Mouse (Mus musculus) adrenal gland, adult 2 months (tissue): ENCODE measurements around the gene Rtl6. TPM values are rescaled to one million over a fixed set of nuclear protein-coding genes. Genes with fewer than 3 reads are reported as not detected.

Experiments used
- DNase-seq: peaks from one replicate; pipeline ENCODE4 v3.0.0; 2021
- long read RNA-seq: library from polyadenylated mRNA; stranded (forward); transcript quantifications from one replicate; pipeline ENCODE4 v2.0.0, GENCODE M21; 2021
- polyA plus RNA-seq: library from polyadenylated mRNA; depleted of rRNA; stranded (reverse); fragments of >200 nt; gene quantifications from 2 replicates; pipeline ENCODE4 v1.2.3, GENCODE M21; 2012; rRNA removed
- total RNA-seq, 2 experiments: library from RNA; stranded (reverse); gene quantifications; 2 replicates each; pipeline ENCODE4 v1.2.3; 2021

Gene Rtl6
- 1 to 10 TPM; 3.9 to 8.9 TPM for total RNA-seq
- polyA plus RNA-seq = 9.1 and 10.1 TPM in 2 replicates
- long read RNA-seq, full-length matches to known transcripts = 9 of 9 reads
- long read RNA-seq, partial matches to known transcripts = 0 of 9 reads
- long read RNA-seq, other reads (novel, unspliced or antisense) = 0 of 9 reads

GRCm38 (mm10) chr15:84557189-84557921, at the start of gene Rtl6:
Gene Rtl6, minus strand, starts transcription at chr15:84557823.
- peak; percentile 92 for DNase-seq

DNA sequence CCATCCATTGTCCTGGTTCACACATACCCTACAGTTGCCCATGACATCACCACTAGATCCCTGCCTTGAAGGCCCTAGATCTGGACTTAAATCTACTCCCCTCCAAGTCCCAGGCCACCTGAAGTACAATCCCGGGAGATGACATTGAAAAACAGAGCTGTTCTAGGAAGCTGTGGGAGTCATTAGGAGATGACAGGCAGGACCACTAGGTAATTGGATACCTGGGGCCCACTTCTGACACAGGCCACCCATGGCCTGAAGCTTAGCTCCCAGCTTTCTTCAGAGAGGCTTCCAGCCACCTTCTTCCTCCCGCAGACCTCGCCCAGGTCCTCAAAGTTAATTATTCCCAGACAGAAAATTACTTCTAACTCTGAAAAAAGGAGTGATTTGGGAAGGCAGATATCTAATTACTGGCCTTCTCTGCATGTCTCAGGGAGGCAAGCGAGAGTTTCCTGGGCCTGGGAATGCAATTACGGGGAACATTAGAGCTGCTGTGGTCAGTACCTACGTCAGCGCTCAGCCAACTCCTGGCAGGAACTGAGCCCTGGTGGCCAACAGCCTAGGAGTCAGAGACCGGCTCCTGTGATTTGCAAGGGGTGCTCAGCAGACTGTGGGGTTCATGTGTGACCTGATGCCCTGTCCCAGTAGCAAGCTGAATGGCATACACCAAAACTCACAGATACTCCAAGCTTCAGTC, 45.8 kb upstream of the Rtl6 start:
- DNase-seq = no peak

DNA sequence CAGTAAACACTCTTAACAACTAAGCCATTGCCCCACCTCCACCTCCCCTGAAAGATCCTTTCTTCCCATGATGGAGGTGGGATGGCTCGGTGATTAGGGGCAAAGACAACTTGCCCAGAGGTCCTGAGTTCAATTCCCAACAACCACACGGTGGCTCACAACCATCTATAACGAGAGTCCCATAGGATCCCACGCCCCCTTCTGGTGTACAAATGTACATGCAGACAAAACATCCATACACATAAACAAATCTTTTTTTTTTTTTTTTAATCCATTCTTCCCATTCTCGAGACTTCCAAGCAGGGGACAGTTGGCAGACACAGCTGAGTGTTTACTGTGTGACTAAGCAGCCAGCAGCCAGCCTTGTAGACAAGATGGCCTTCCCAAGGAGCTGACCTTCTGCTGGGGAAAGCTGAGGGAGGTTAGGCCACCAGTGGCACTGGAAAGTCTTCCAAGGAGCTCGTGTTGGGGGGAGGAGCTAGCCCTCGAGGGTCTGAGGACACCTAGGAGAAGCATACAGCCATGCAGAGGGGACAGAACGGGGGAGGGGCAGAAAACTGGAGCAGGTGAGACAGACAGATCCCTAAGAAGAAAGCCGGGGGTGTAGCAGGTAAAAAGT, 43.5 kb upstream of the Rtl6 start:
- peak; percentile 52 for DNase-seq

DNA sequence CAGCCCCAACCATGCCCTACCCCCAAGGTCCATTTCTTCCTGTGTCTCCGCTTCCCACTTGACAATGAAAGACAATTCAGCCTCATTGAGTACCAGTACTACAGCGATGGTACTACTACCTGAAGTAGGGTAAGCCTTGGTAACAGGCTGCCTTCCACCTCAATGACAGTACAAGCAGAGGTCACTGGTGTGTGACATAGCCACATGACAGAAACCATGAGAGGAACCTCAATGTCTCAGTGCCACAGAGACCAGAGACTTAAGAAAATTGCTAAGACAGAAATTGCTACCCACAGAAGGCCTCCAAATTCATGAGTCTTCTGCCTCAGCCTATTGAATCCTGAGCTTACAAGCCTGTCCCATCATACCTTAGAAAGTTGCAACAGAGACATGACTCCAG, 41.3 kb upstream of the Rtl6 start:
- no peak for DNase-seq

DNA sequence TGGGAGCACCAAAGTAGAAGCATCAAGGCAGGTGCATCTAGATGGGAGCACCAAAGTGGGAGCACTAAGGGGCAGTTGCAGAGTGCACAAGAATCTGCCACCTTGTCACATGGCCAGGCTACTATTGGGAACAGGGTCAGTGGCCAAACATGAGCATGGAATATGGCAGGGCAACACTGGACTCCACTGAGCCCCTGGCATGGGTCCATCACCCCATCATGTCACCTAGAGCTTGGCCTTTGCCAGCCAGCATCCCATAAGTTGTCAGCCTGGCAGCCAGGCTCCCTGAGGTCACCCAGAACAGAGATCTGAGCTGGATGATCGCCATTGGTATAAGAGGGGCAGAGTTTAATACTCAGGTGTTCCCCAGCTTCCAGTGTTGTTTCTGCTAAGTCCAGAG, 40.2 kb upstream of the Rtl6 start:
- no peak for DNase-seq

GRCm38 (mm10) chr15:84597021-84597420, 39.4 kb upstream of the Rtl6 start:
- DNase-seq = no peak

- peak; percentile 70 for DNase-seq
Measured at GRCm38 (mm10) chr15:84595241-84595945, 37.8 kb upstream of the Rtl6 start.

GRCm38 (mm10) chr15:84593514-84593913, 35.9 kb upstream of the Rtl6 start:
- no peak for DNase-seq

GRCm38 (mm10) chr15:84592240-84592639, 34.6 kb upstream of the Rtl6 start:
- DNase-seq = peak; percentile 86

DNA sequence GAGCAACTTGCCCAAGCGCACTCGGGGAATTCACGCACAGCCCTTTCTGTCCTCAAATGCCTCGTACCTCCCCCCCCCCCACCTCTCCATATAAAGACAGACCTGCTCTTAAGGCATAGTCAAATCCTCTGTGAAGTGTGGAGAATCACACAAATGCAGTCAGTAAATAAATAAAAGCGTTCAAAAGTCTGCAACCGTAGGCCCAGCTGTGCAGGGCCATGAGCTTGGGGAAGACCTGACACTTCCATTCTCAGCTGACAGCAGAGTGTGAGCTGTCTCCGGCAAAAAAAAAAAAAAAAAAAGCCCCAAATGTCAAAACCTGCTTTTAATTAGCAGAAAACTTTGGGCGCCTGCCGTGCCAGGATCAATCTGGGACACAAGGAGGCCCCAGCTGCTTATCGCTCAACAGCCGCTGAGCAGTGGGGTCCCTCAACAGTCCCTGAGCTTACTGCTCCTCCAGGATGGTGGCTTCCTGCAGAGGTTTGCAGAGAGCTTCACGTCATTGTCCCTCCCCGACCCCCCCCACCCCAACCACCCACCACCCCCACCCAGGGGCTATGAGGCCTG, 34.0 kb upstream of the Rtl6 start:
- no peak for DNase-seq

GRCm38 (mm10) chr15:84588371-84588821, 30.8 kb upstream of the Rtl6 start:
- peak; percentile 70 for DNase-seq

GRCm38 (mm10) chr15:84578607-84579006, 21.0 kb upstream of the Rtl6 start:
- no peak for DNase-seq

- DNase-seq = no peak
Measured at GRCm38 (mm10) chr15:84577019-84577418, 19.4 kb upstream of the Rtl6 start.

DNA sequence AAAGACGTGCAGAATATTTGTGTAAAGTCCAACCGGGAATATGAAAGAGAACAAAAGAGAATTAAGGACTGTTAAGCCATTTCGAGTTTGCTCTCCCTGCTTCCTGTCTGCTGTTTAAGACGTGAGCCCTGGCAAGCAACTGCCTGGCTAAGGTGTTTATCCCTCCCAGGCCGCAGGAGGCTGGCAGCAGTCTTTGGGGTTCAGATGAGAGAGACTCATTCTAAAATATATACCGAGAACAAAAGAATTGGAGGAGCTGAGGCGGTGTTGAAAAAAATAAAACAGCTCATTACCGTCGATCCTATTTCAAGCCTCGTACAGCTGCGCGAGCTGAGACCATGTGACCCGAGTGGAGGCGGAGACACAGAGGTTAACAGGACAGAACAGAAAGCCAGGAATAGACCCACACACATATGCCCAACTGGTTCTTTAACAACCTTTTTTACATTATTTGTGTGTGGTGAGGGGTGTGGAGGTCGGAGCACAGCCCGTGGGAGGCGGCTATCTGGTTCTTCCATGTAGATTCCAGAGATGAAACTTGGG, 9.0 kb upstream of the Rtl6 start:
- DNase-seq = no peak

DNA sequence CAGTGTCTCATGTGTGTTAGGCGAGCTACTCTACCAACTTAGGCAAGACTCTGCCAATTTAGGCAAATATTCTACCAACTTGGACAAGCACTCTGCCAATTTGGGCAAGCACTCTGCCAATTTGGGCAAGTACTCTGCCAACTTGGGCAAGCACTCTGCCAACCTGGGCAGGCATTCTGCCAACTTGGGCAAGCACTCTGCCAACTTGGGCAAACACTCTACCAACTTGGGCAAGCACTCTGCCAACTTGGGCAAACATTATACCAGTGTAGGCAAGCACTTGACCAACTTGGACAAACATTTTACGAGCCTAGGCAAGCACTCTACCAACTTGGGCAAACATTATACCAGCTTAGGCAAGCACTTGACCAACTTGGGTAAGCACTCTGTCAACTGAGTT, 3.9 kb upstream of the Rtl6 start:
- peak; percentile 20 for DNase-seq

- DNase-seq = peak; percentile 3
Measured at GRCm38 (mm10) chr15:84556674-84557073, 949 bp downstream of the Rtl6 start.

- no peak for DNase-seq
Measured at GRCm38 (mm10) chr15:84551065-84551464, 6.6 kb downstream of the Rtl6 start.

GRCm38 (mm10) chr15:84549291-84549797, 8.3 kb downstream of the Rtl6 start:
- DNase-seq = no peak

GRCm38 (mm10) chr15:84546028-84546427, 11.6 kb downstream of the Rtl6 start:
- no peak for DNase-seq

GRCm38 (mm10) chr15:84541175-84541574, 16.4 kb downstream of the Rtl6 start:
- no peak for DNase-seq

- no peak for DNase-seq
Measured at GRCm38 (mm10) chr15:84538974-84539588, 18.5 kb downstream of the Rtl6 start.
